Mouse (Mus musculus) MEL (cell line): ENCODE measurements at regions not wholly inside any gene's neighbourhood (a gene's known extent, or its start where the extent isn't known, plus 50 kb on each side); places are given as distances from the start of the nearest gene placed in this dataset.

Experiments used
- BHLHE40 ChIP-seq: IDR thresholded peaks from 2 replicates; pipeline ENCODE4 v1.6.1; 2012; ENCODE audit warnings: low read depth, mild to moderate bottlenecking, inconsistent platforms, low read length, improper control_type of control experiment, borderline replicate concordance
- CTCF ChIP-seq, 3 experiments: IDR thresholded peaks in 2 of 3; conservative IDR thresholded peaks in 1 of 3; 2 replicates each; pipeline ENCODE4 v1.5.1; 2011 to 2012; ENCODE audit warnings: low read length in 3 of 3, low read depth in 2 of 3, mild to moderate bottlenecking in 2 of 3, improper control_type of control experiment in 1 of 3, inconsistent platforms in 1 of 3, mixed read lengths in 1 of 3, moderate library complexity in 1 of 3; ENCODE audit not compliant: control insufficient read depth in 1 of 3, insufficient read depth in 1 of 3, poor library complexity in 1 of 3, severe bottlenecking in 1 of 3
- EP300 ChIP-seq, 2 experiments: IDR thresholded peaks; 2 replicates each; pipeline ENCODE4 v1.6.1; 2011; ENCODE audit warnings: improper control_type of control experiment in 2 of 2, low read length in 2 of 2, low read depth in 1 of 2, mild to moderate bottlenecking in 1 of 2
- NELFE ChIP-seq: IDR thresholded peaks from 2 replicates; pipeline ENCODE4 v1.6.1; 2011; ENCODE audit warnings: low read depth, low read length, improper control_type of control experiment

- TF ChIP-seq CTCF (IDR thresholded peaks at IDR 0.05 in 2 of 3, conservative IDR thresholded peaks at IDR 0.05 in 1 of 3; ENCODE audit: control insufficient read depth in 1 of 3, insufficient read depth in 1 of 3, low read depth in 2 of 3, low read length in 3 of 3, poor library complexity in 1 of 3, severe bottlenecking in 1 of 3) (no peak), NELFE (no peak), EP300 (IDR thresholded peaks at IDR 0.05; ENCODE audit: low read depth in 1 of 2, low read length in 2 of 2) (no peak), BHLHE40 (no peak)
Observed at GRCm38 (mm10) chr13:59916166-59917044, 93.5 kb upstream of the Tut7 start.
